In genomic region chr8:78204229-78204628, GRCm38 (mm10) we compare ENCODE assay signal across 13 mouse cellular contexts. TPM values are rescaled to one million over a fixed set of nuclear protein-coding genes. Genes with fewer than 3 reads are reported as not detected.
DNase-seq lines count a peak whose midpoint lies in the region; ATAC-seq and TF ChIP-seq lines count a peak whose summit lies in the region.
"Had no signal": no experiment of that assay in that cellular context is flagged by ENCODE, and none has a peak within 500 bp of the region (broad histone marks: within the 10 kb centered on the region; RNA-seq: fewer than 3 reads in every experiment).

No protein-coding gene starts in this region.

- H3K9me3 ChIP-seq in lung, postnatal 0 days (ENCODE audit: low read length): no peaks in the 10 kb centered on the region
- H3K9me3 ChIP-seq: heart, embryonic 15.5 days; lung, embryonic 15.5 days; neural tube, embryonic 15.5 days; stomach, embryonic 15.5 days had no signal

- ATAC-seq in lung, postnatal 0 days: no peak

- no peaks in the 10 kb centered on the region for H3K36me3 ChIP-seq in lung, postnatal 0 days (ENCODE audit: insufficient read depth, low read length)
- H3K36me3 ChIP-seq in splenic B cell, adult 2 months (ENCODE audit: control insufficient read depth, insufficient read depth, low read length, poor library complexity, severe bottlenecking): no peaks in the 10 kb centered on the region
- H3K36me3 ChIP-seq: heart, embryonic 15.5 days; lung, embryonic 15.5 days; neural tube, embryonic 15.5 days; stomach, embryonic 15.5 days had no signal

- no peak overlapping the region for H3K4me3 ChIP-seq in gastrocnemius, adult 2 months
- no peak overlapping the region for H3K4me3 ChIP-seq in lung, postnatal 0 days (ENCODE audit: low read depth, low read length)
- no peak overlapping the region for H3K4me3 ChIP-seq in lung, adult 2 months (replicated peaks; ENCODE audit: extremely low read depth, low read depth, low read length)
- H3K4me3 ChIP-seq: heart, embryonic 15.5 days; lung, embryonic 15.5 days; neural tube, embryonic 15.5 days; stomach, embryonic 15.5 days had no signal

- no peaks in the 10 kb centered on the region for H3K27me3 ChIP-seq in lung, postnatal 0 days (replicated peaks; ENCODE audit: insufficient read depth, low read length)
- H3K27me3 ChIP-seq in splenic B cell, adult 2 months (ENCODE audit: control insufficient read depth, insufficient read depth, low read length, poor library complexity, severe bottlenecking): no peaks in the 10 kb centered on the region
- H3K27me3 ChIP-seq: heart, embryonic 15.5 days; lung, embryonic 15.5 days; neural tube, embryonic 15.5 days; stomach, embryonic 15.5 days had no signal

- no peak overlapping the region for H3K4me2 ChIP-seq in lung, postnatal 0 days (replicated peaks; ENCODE audit: low read depth, low read length)
- H3K4me2 ChIP-seq: heart, embryonic 15.5 days; lung, embryonic 15.5 days; neural tube, embryonic 15.5 days; stomach, embryonic 15.5 days had no signal

- no peaks in the 10 kb centered on the region for H3K4me1 ChIP-seq in lung, postnatal 0 days (ENCODE audit: insufficient read depth, low read depth, low read length)
- no peaks in the 10 kb centered on the region for H3K4me1 ChIP-seq in lung, adult 2 months (ENCODE audit: control insufficient read depth, insufficient read depth, low read length)
- H3K4me1 ChIP-seq: heart, embryonic 15.5 days; lung, embryonic 15.5 days; neural tube, embryonic 15.5 days; stomach, embryonic 15.5 days had no signal

- intact Hi-C loops in gastrocnemius, adult 2 months (cut with DNase I): no loop called here

- no peak for DNase-seq in gastrocnemius, adult 2 months
- no peak for DNase-seq in gastrocnemius, postnatal 4 days (ENCODE audit: low spot score in 2 of 2)
- peak; percentile 30 for DNase-seq in lung, postnatal 0 days (ENCODE audit: low spot score)
- DNase-seq in lung, adult 2 months: no peak
- DNase-seq in embryo, embryonic 10.5 days (ENCODE audit: low spot score): peak; percentile 60
- DNase-seq in splenic B cell, adult 2 months (ENCODE audit: low read depth, low spot score): peak; percentile 1
- DNase-seq in layer of hippocampus, postnatal 36 days: no peak
- DNase-seq in right cerebral cortex, adult 18-20 months: no peak
- DNase-seq: kidney, postnatal 4 days had no signal

- H3K9ac ChIP-seq in lung, postnatal 0 days (replicated peaks; ENCODE audit: low read depth): no peak overlapping the region
- H3K9ac ChIP-seq: heart, embryonic 15.5 days; lung, embryonic 15.5 days; neural tube, embryonic 15.5 days; stomach, embryonic 15.5 days had no signal

- TF ChIP-seq POLR2A in lung, adult 2 months (IDR thresholded peaks at IDR 0.05; ENCODE audit: borderline replicate concordance, extremely low read depth, low read depth, low read length): no peak

- TF ChIP-seq CTCF in gastrocnemius, adult 2 months (IDR thresholded peaks at IDR 0.05): peak; percentile 15; the same call in 1 of the 2 replicates
- peak; percentile 68 for TF ChIP-seq CTCF in lung, postnatal 0 days (IDR thresholded peaks at IDR 0.05)
- TF ChIP-seq CTCF in lung, adult 2 months (IDR thresholded peaks at IDR 0.05; ENCODE audit: insufficient read depth, low read length): no peak

- no peak overlapping the region for H3K27ac ChIP-seq in gastrocnemius, adult 2 months
- H3K27ac ChIP-seq in lung, postnatal 0 days (ENCODE audit: low read length): no peak overlapping the region
- H3K27ac ChIP-seq: heart, embryonic 15.5 days; lung, embryonic 15.5 days; neural tube, embryonic 15.5 days; stomach, embryonic 15.5 days had no signal

- TF ChIP-seq EP300 in lung, postnatal 0 days (IDR thresholded peaks at IDR 0.05): no peak

- WGBS in lung, postnatal 0 days: 28% methylated on average over 5 of the region's 5 CpGs
- 17% methylated on average over 5 of the region's 5 CpGs for WGBS in lung, adult 2 months

RNA-seq across cellular contexts. Expression of gene Ttc29, which starts 8.9 kb away (rescaled TPM):
- total RNA-seq in gastrocnemius, adult 2 months (2021): not detected
- total RNA-seq in gastrocnemius, postnatal 4 days (2021): not detected
- polyA plus RNA-seq in lung, postnatal 0 days (2015; fragmentation: Nextera tagmentation; extraction: Ambion mirVana): 5.6 and 7.3 TPM in 2 replicates
- polyA plus RNA-seq in lung, adult 2 months (2012; rRNA removed): 4.7 and 7.4 TPM in 2 replicates
- not detected for total RNA-seq in layer of hippocampus, postnatal 36 days (2021)

Comparison
In these comparisons a context has a peak if more than half of its experiments do, and no peak if none do; other contexts are left out.
1. DNase-seq: peak in lung, postnatal 0 days (single experiment), embryo, embryonic 10.5 days (single experiment) and splenic B cell, adult 2 months (single experiment); none in gastrocnemius, adult 2 months (single experiment), gastrocnemius, postnatal 4 days (0 of 2), lung, adult 2 months (single experiment), layer of hippocampus, postnatal 36 days (0 of 2) and right cerebral cortex, adult 18-20 months (single experiment).